Mouse (Mus musculus) liver, embryonic 14.5 days (tissue): ENCODE measurements around the gene Wdr81.

Experiments
- CTCF ChIP-seq: IDR thresholded peaks from 2 replicates; pipeline ENCODE4 v1.5.1; 2016; ENCODE audit warnings: antibody characterized with exemption, low read depth, control low read depth
- EP300 ChIP-seq: IDR thresholded peaks from 2 replicates; pipeline ENCODE4 v1.6.1; 2016; ENCODE audit warnings: antibody characterized with exemption, low read depth

- TF ChIP-seq CTCF: no peak
- no peak for TF ChIP-seq EP300
These were observed 1.9 kb upstream of the Wdr81 start for GRCm38 (mm10) chr11:75456440-75456871.
